Mouse (Mus musculus): Measurements from ENCODE around the gene Arfgef3.

DNA sequence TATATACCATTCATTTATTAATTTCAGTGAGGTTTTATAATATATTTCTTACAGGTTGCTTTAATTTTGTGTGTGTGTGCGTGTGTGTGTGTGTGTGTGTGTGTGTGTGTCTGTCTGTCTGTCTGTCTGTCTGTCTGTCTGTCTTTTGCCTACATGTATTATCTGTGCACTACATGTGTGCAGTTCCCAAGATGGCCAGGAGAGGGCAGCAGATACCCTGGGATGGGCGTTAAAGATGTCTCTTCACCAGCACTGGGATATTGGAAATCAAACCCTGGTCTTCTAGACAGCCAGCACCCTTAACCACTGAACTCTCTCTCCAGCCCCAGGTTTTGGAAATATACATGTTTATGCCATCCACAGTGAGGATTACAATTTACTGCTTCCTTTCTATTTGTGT, 16.5 kb upstream of the Arfgef3 start:
- TF ChIP-seq POLR2A (IDR thresholded peaks at IDR 0.05; ENCODE audit: extremely low read depth, insufficient read depth, low read length) (no peak), CTCF (IDR thresholded peaks at IDR 0.05; ENCODE audit: extremely low read depth, insufficient read depth, low read length) (peak; percentile 53)
